Mouse (Mus musculus) cerebellum, adult 2 months (tissue): ENCODE results near the gene Gigyf2.
"Not testable (repeated sequence)": the region's sequence is repeated elsewhere in the genome, so short reads cannot be mapped to it uniquely, and the experiment has no call there.

Experiments
- CTCF ChIP-seq: fragments of 200-500 bp; IDR thresholded peaks from 2 replicates; pipeline ENCODE4 v1.5.1; 2011; ENCODE audit warnings: low read depth, mild to moderate bottlenecking, control low read depth, low read length, moderate library complexity, borderline replicate concordance; ENCODE audit not compliant: insufficient read depth
- POLR2A ChIP-seq: fragments of 200-500 bp; IDR thresholded peaks from 2 replicates; pipeline ENCODE4 v1.6.1; 2011; ENCODE audit warnings: low read length, control low read depth, borderline replicate concordance; ENCODE audit not compliant: insufficient read depth

DNA sequence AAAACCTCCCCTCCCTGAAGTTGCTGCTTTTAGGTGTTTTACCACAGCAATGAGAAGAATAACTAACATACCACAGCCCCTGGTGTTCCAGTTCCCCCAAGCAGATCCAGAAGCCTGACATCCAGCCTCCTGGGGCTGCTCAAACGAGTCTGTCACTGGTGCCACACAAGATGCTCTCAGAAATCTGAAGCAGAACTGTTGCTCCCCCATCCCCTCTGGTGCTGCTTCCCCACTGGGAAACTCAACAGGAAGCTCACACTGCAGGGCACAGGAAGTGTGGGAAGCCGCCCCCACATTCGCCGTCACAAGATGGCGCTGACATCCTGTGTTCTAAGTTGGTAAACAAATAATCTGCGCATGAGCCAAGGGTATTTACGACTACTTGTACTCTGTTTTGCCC, 133.1 kb downstream of the Gigyf2 start:
- not testable (repeated sequence) for TF ChIP-seq POLR2A, CTCF
